Mouse (Mus musculus): Measurements from ENCODE around the gene Gfi1.

GRCm38 (mm10) chr5:107768224-107768623 lies 42.4 kb upstream of the Gfi1 start:
- no peak for TF ChIP-seq CTCF (IDR thresholded peaks at IDR 0.05)
- no peak for TF ChIP-seq EP300 (IDR thresholded peaks at IDR 0.05)
